11 mouse cellular contexts compared by ENCODE assay signal in genomic region chr4:58547273-58547565, GRCm38 (mm10). TPM values are rescaled to one million over a fixed set of nuclear protein-coding genes. Genes with fewer than 3 reads are reported as not detected.
A peak's percentile ranks its signal among the peaks of the same experiment; 100 is the strongest.
DNase-seq lines count a peak whose midpoint lies in the region; ATAC-seq and TF ChIP-seq lines count a peak whose summit lies in the region.
"Had no signal": no experiment of that assay in that cellular context is flagged by ENCODE, and none has a peak within 500 bp of the region (broad histone marks: within the 10 kb centered on the region; RNA-seq: fewer than 3 reads in every experiment).

No protein-coding gene starts in this region.

- no peak overlapping the region for H3K4me2 ChIP-seq in forebrain, embryonic 15.5 days (replicated peaks)
- H3K4me2 ChIP-seq in forebrain, embryonic 14.5 days (ENCODE audit: low read length): no peak overlapping the region
- no peak overlapping the region for H3K4me2 ChIP-seq in kidney, postnatal 0 days (ENCODE audit: low read length)
- no peak overlapping the region for H3K4me2 ChIP-seq in kidney, embryonic 16.5 days (replicated peaks; ENCODE audit: low read depth, low read length)

- no peaks in the 10 kb centered on the region for H3K9me3 ChIP-seq in forebrain, embryonic 15.5 days
- H3K9me3 ChIP-seq in forebrain, embryonic 14.5 days (replicated peaks; ENCODE audit: control insufficient read depth, low read length): no peaks in the 10 kb centered on the region
- H3K9me3 ChIP-seq in kidney, postnatal 0 days (replicated peaks; ENCODE audit: low read length): no peaks in the 10 kb centered on the region
- H3K9me3 ChIP-seq in kidney, embryonic 16.5 days (ENCODE audit: low read length): no peaks in the 10 kb centered on the region
- no peaks in the 10 kb centered on the region for H3K9me3 ChIP-seq in limb, embryonic 10.5 days (replicated peaks)

- WGBS in forebrain, embryonic 15.5 days: 72% methylated on average over 4 of the region's 4 CpGs
- 83% methylated on average over 4 of the region's 4 CpGs for WGBS in forebrain, embryonic 14.5 days
- 45% methylated on average over 4 of the region's 4 CpGs for WGBS in kidney, postnatal 0 days
- WGBS in kidney, embryonic 16.5 days: 57% methylated on average over 4 of the region's 4 CpGs
- WGBS in limb, embryonic 10.5 days: 77% methylated on average over 4 of the region's 4 CpGs

- TF ChIP-seq CTCF in kidney, postnatal 0 days (IDR thresholded peaks at IDR 0.05; ENCODE audit: low read depth): 0 out of 2 replicates have a peak, but pooled peaks have one; percentile 11

- ATAC-seq in forebrain, embryonic 15.5 days (replicated peaks): peak; percentile 41; the same call in 1 of the 2 replicates
- no peak for ATAC-seq in forebrain, embryonic 14.5 days
- no peak for ATAC-seq in kidney, postnatal 0 days (replicated peaks; ENCODE audit: low FRiP score, low read depth)
- ATAC-seq in kidney, embryonic 16.5 days (ENCODE audit: low FRiP score, low TSS enrichment): no peak
- ATAC-seq in monocyte, adult 5-6 weeks (replicated peaks; ENCODE audit: insufficient number of reproducible peaks, low FRiP score, low TSS enrichment, poor library complexity, severe bottlenecking): no peak
- ATAC-seq in activated CD4-positive, CD25-positive, alpha-beta regulatory T cell, adult 4 months: no peak

- DNase-seq in forebrain, embryonic 14.5 days (ENCODE audit: low spot score): no peak
- DNase-seq in kidney, postnatal 0 days (ENCODE audit: low spot score): peak; percentile 71
- DNase-seq in adipocyte (ENCODE audit: low spot score): peak; percentile 30
- DNase-seq in limb, embryonic 10.5 days (ENCODE audit: low spot score): no peak
- DNase-seq: gastrocnemius, postnatal 14 days had no signal

- H3K9ac ChIP-seq in forebrain, embryonic 15.5 days (replicated peaks): no peak overlapping the region
- no peak overlapping the region for H3K9ac ChIP-seq in forebrain, embryonic 14.5 days (ENCODE audit: low read length)
- H3K9ac ChIP-seq in kidney, postnatal 0 days (ENCODE audit: low read depth, low read length): no peak overlapping the region
- H3K9ac ChIP-seq in kidney, embryonic 16.5 days (replicated peaks; ENCODE audit: low read length): no peak overlapping the region

- no peaks in the 10 kb centered on the region for H3K36me3 ChIP-seq in forebrain, embryonic 15.5 days
- no peaks in the 10 kb centered on the region for H3K36me3 ChIP-seq in forebrain, embryonic 14.5 days (ENCODE audit: control insufficient read depth, insufficient read depth, low read length)
- H3K36me3 ChIP-seq in kidney, postnatal 0 days (ENCODE audit: insufficient read depth, low read length): 0 out of 2 replicates have a peak, but pooled peaks cover 3% of the 10 kb centered on the region
- no peaks in the 10 kb centered on the region for H3K36me3 ChIP-seq in kidney, embryonic 16.5 days (ENCODE audit: insufficient read depth, low read length)
- peaks cover 83% of the 10 kb centered on the region for H3K36me3 ChIP-seq in limb, embryonic 10.5 days
- H3K36me3 ChIP-seq: G1E had no signal

- no peak overlapping the region for H3K4me3 ChIP-seq in forebrain, embryonic 15.5 days
- no peak overlapping the region for H3K4me3 ChIP-seq in forebrain, embryonic 14.5 days (ENCODE audit: low read depth, low read length)
- no peak overlapping the region for H3K4me3 ChIP-seq in kidney, postnatal 0 days (replicated peaks; ENCODE audit: low read depth, low read length)
- no peak overlapping the region for H3K4me3 ChIP-seq in kidney, embryonic 16.5 days (ENCODE audit: low read length)
- 0 out of 2 replicates have a peak overlapping the region, but pooled peaks have one; percentile 29 for H3K4me3 ChIP-seq in limb, embryonic 10.5 days

- no peak overlapping the region for H3K27ac ChIP-seq in forebrain, embryonic 15.5 days (replicated peaks)
- H3K27ac ChIP-seq in forebrain, embryonic 14.5 days (ENCODE audit: low read depth, low read length): no peak overlapping the region
- no peak overlapping the region for H3K27ac ChIP-seq in kidney, postnatal 0 days
- no peak overlapping the region for H3K27ac ChIP-seq in kidney, embryonic 16.5 days (ENCODE audit: low read length)
- peak overlapping the region; percentile 82 for H3K27ac ChIP-seq in limb, embryonic 10.5 days
- H3K27ac ChIP-seq: macrophage had no signal

- no peaks in the 10 kb centered on the region for H3K27me3 ChIP-seq in forebrain, embryonic 15.5 days
- H3K27me3 ChIP-seq in forebrain, embryonic 14.5 days (replicated peaks; ENCODE audit: control insufficient read depth, insufficient read depth, low read length): no peaks in the 10 kb centered on the region
- H3K27me3 ChIP-seq in kidney, postnatal 0 days (ENCODE audit: insufficient read depth, low read length): no peaks in the 10 kb centered on the region
- no peaks in the 10 kb centered on the region for H3K27me3 ChIP-seq in kidney, embryonic 16.5 days (ENCODE audit: insufficient read depth, low read length)
- H3K27me3 ChIP-seq in limb, embryonic 10.5 days (ENCODE audit: low read depth, poor library complexity, severe bottlenecking): no peaks in the 10 kb centered on the region

- H3K4me1 ChIP-seq in forebrain, embryonic 15.5 days: peaks cover 9% of the 10 kb centered on the region
- H3K4me1 ChIP-seq in forebrain, embryonic 14.5 days (ENCODE audit: control insufficient read depth, insufficient read depth, low read length): peaks cover 6% of the 10 kb centered on the region
- 0 out of 2 replicates have a peak, but pooled peaks cover 4% of the 10 kb centered on the region for H3K4me1 ChIP-seq in kidney, postnatal 0 days (replicated peaks; ENCODE audit: insufficient read depth, low read length)
- H3K4me1 ChIP-seq in kidney, embryonic 16.5 days (ENCODE audit: insufficient read depth, low read length): peaks cover 14% of the 10 kb centered on the region
- H3K4me1 ChIP-seq in limb, embryonic 10.5 days: peaks cover 69% of the 10 kb centered on the region

RNA-seq across cellular contexts. Expression of gene Lpar1, which starts 6.5 kb away (rescaled TPM):
- 28.4 and 29.6 TPM in 2 replicates for polyA plus RNA-seq in forebrain, embryonic 15.5 days (2015; fragmentation: Nextera tagmentation; extraction: Ambion mirVana)
- polyA plus RNA-seq in forebrain, embryonic 14.5 days (2014; fragmentation: Nextera tagmentation; extraction: Ambion mirVana): 33.8 and 35.2 TPM in 2 replicates
- 23.1 and 24.9 TPM in 2 replicates for polyA plus RNA-seq in kidney, postnatal 0 days (2015; fragmentation: Nextera tagmentation; extraction: Ambion mirVana)
- polyA plus RNA-seq in kidney, embryonic 16.5 days (2015; fragmentation: Nextera tagmentation; extraction: Ambion mirVana): 36.2 and 37.0 TPM in 2 replicates
- 197 and 253 TPM in 2 replicates for polyA plus RNA-seq in limb, embryonic 10.5 days (2016; fragmentation: Nextera tagmentation; extraction: Ambion mirVana)
- total RNA-seq in monocyte, adult 5-6 weeks (2017): 0.19 TPM in 1 of 3 replicates, not detected in the others
- polyA plus RNA-seq in activated CD4-positive, CD25-positive, alpha-beta regulatory T cell, adult 4 months (2017; shearing (Covaris generic)): not detected
- polyA plus RNA-seq: G1E had no signal

Comparison
In these comparisons a context has a peak if more than half of its experiments do, and no peak if none do; other contexts are left out.
1. DNase-seq: peak in kidney, postnatal 0 days (single experiment) and adipocyte (single experiment); none in forebrain, embryonic 14.5 days (single experiment) and limb, embryonic 10.5 days (single experiment).
2. RNA of gene Lpar1, which starts 6.5 kb away (polyA plus RNA-seq): 197 to 253 TPM in limb, embryonic 10.5 days, 36.2 to 37.0 TPM in kidney, embryonic 16.5 days, 33.8 to 35.2 TPM in forebrain, embryonic 14.5 days, 28.4 to 29.6 TPM in forebrain, embryonic 15.5 days and 23.1 to 24.9 TPM in kidney, postnatal 0 days; not detected in activated CD4-positive, CD25-positive, alpha-beta regulatory T cell, adult 4 months; every median in the first group is over 10 times any median in the second.